Mouse (Mus musculus): ENCODE data around the gene Gm2a. TPM values are rescaled to one million over a fixed set of nuclear protein-coding genes. Genes with fewer than 3 reads are reported as not detected.

Gm2a gene
- polyA plus RNA-seq (2012; ENCODE audit: insufficient read depth, insufficient read length, missing spikeins): 216 and 231 TPM in 2 replicates

GRCm38 (mm10) chr11:55097463-55098188 lies at the start of gene Gm2a:
Gm2a (plus strand) TSS chr11:55098115.
- TF ChIP-seq CTCF (IDR thresholded peaks at IDR 0.05; ENCODE audit: low read depth, low read length): no peak
- peak within 1 kb of the TSS; percentile 71 for H3K27ac ChIP-seq (ENCODE audit: insufficient read depth, low read depth, low read length)
- H3K4me1 ChIP-seq (ENCODE audit: control insufficient read depth, insufficient read depth, low read length): peaks cover 36% of the 10 kb centered on the region
- H3K4me3 ChIP-seq (ENCODE audit: insufficient read depth, low read length): peak within 1 kb of the TSS; percentile 82

GRCm38 (mm10) chr11:55050837-55051510 lies 46.9 kb upstream of the Gm2a start:
- H3K4me3 ChIP-seq (ENCODE audit: insufficient read depth, low read length): no peak overlapping the region
- TF ChIP-seq CTCF (IDR thresholded peaks at IDR 0.05; ENCODE audit: low read depth, low read length): no peak
- no peak for TF ChIP-seq POLR2A (IDR thresholded peaks at IDR 0.05; ENCODE audit: borderline replicate concordance, low read depth, low read length)
- peaks cover 6% of the 10 kb centered on the region; the same call in 1 of the 2 replicates for H3K4me1 ChIP-seq (ENCODE audit: control insufficient read depth, insufficient read depth, low read length)
- no peak overlapping the region for H3K27ac ChIP-seq (ENCODE audit: insufficient read depth, low read depth, low read length)

DNA sequence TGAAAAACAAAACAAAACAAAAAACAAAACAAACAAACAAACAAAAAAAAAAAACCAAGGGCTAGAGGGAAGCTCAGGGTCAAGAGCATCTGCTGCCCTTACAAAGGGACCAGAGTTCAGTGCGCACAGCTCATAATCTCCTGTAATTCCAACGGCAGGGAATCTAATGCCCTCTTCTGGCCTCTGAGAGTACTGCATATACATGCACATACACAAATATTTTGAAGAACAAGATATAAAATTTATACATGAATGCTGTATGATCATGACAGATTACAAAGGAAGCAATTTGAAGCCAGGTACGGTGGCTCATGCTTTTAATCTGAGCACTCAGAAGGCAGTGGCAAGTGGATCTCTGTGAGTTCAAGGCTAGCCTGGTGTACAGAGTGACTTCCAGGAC lies 40.4 kb upstream of the Gm2a start:
- Histone ChIP-seq H3K4me3 (ENCODE audit: insufficient read depth, low read length) (no peak overlapping the region), H3K4me1 (ENCODE audit: control insufficient read depth, insufficient read depth, low read length) (no peaks in the 10 kb centered on the region), H3K27ac (ENCODE audit: insufficient read depth, low read depth, low read length) (no peak overlapping the region)
- TF ChIP-seq POLR2A (IDR thresholded peaks at IDR 0.05; ENCODE audit: borderline replicate concordance, low read depth, low read length) (no peak), CTCF (IDR thresholded peaks at IDR 0.05; ENCODE audit: low read depth, low read length) (no peak)

- TF ChIP-seq POLR2A (IDR thresholded peaks at IDR 0.05; ENCODE audit: borderline replicate concordance, low read depth, low read length) (no peak), CTCF (IDR thresholded peaks at IDR 0.05; ENCODE audit: low read depth, low read length) (no peak)
- Histone ChIP-seq H3K4me3 (ENCODE audit: insufficient read depth, low read length) (no peak overlapping the region), H3K4me1 (ENCODE audit: control insufficient read depth, insufficient read depth, low read length) (no peaks in the 10 kb centered on the region), H3K27ac (ENCODE audit: insufficient read depth, low read depth, low read length) (no peak overlapping the region)
Observed at GRCm38 (mm10) chr11:55060802-55061201, 37.1 kb upstream of the Gm2a start.

GRCm38 (mm10) chr11:55062856-55063255 lies 35.1 kb upstream of the Gm2a start:
- no peak for TF ChIP-seq POLR2A (IDR thresholded peaks at IDR 0.05; ENCODE audit: borderline replicate concordance, low read depth, low read length)
- no peak for TF ChIP-seq CTCF (IDR thresholded peaks at IDR 0.05; ENCODE audit: low read depth, low read length)
- no peak overlapping the region for H3K4me3 ChIP-seq (ENCODE audit: insufficient read depth, low read length)
- H3K4me1 ChIP-seq (ENCODE audit: control insufficient read depth, insufficient read depth, low read length): no peaks in the 10 kb centered on the region
- no peak overlapping the region for H3K27ac ChIP-seq (ENCODE audit: insufficient read depth, low read depth, low read length)

- no peaks in the 10 kb centered on the region for H3K4me1 ChIP-seq (ENCODE audit: control insufficient read depth, insufficient read depth, low read length)
- no peak overlapping the region for H3K4me3 ChIP-seq (ENCODE audit: insufficient read depth, low read length)
- no peak overlapping the region for H3K27ac ChIP-seq (ENCODE audit: insufficient read depth, low read depth, low read length)
- no peak for TF ChIP-seq CTCF (IDR thresholded peaks at IDR 0.05; ENCODE audit: low read depth, low read length)
Observed at GRCm38 (mm10) chr11:55066921-55067320, 31.0 kb upstream of the Gm2a start.

DNA sequence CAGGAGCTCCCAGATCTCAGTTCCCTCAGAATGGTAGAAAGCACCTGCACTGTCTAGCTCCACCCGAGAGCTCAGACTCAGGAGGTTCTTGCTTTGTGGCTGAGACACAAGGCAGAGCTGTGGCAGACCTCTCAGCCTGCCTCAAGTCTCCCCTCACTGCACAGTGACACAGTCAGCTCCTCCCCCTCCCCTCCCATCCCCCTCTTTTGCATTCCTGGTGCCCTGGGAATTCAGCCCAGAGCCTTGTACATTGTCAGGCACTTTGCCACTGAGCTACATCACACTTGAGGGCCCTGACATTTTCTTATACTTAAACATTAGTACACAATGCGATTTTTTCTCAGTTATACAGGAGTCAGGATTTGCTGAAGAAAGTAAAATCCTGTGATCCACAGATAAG lies 28.9 kb upstream of the Gm2a start:
- Histone ChIP-seq H3K4me1 (ENCODE audit: control insufficient read depth, insufficient read depth, low read length) (no peaks in the 10 kb centered on the region), H3K4me3 (ENCODE audit: insufficient read depth, low read length) (no peak overlapping the region), H3K27ac (ENCODE audit: insufficient read depth, low read depth, low read length) (no peak overlapping the region)
- no peak for TF ChIP-seq CTCF (IDR thresholded peaks at IDR 0.05; ENCODE audit: low read depth, low read length)
- TF ChIP-seq POLR2A (IDR thresholded peaks at IDR 0.05; ENCODE audit: borderline replicate concordance, low read depth, low read length): no peak

DNA sequence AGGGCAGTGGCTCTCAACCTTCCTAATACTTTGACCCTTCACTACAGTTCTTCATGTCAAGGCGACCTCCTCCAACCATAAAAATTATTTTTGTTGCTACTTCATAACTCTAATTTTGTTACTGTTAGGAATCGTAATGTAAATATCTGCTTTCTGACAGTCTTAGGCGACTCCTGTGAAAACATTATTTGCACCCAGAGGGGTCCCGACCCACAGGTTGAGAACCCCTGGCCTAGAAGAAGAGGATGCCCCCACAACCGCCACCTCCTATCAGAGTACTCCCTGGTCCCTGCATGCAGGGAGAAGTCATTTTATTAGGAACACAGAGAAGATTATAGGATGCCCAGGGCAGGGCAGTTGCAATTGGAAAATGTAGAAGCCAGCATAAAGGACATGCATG lies 26.6 kb upstream of the Gm2a start:
- Histone ChIP-seq H3K4me3 (ENCODE audit: insufficient read depth, low read length) (no peak overlapping the region), H3K4me1 (ENCODE audit: control insufficient read depth, insufficient read depth, low read length) (peaks cover 2% of the 10 kb centered on the region), H3K27ac (ENCODE audit: insufficient read depth, low read depth, low read length) (no peak overlapping the region)
- TF ChIP-seq CTCF (IDR thresholded peaks at IDR 0.05; ENCODE audit: low read depth, low read length) (no peak), POLR2A (IDR thresholded peaks at IDR 0.05; ENCODE audit: borderline replicate concordance, low read depth, low read length) (no peak)

DNA sequence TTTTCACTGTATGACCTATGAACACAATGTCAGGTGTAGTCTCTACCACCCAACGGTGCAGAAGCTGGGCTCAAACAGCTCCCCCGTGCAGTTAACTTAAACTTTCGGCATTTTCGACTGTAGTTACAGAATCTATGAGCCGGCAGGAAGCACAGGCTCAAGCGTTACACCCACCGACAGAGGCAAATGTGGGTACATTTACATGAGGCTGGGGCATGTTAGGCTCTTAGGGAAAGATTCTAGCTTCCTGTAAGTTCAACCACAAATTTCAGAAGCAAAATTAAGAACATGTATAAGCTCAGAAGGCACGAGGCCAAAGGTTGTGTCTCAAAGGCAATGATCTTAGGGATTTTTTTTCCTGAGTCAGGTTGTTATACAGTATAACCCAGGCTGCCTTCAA lies 25.4 kb upstream of the Gm2a start:
- no peak for TF ChIP-seq CTCF (IDR thresholded peaks at IDR 0.05; ENCODE audit: low read depth, low read length)
- TF ChIP-seq POLR2A (IDR thresholded peaks at IDR 0.05; ENCODE audit: borderline replicate concordance, low read depth, low read length): no peak
- no peak overlapping the region for H3K27ac ChIP-seq (ENCODE audit: insufficient read depth, low read depth, low read length)
- peaks cover 11% of the 10 kb centered on the region for H3K4me1 ChIP-seq (ENCODE audit: control insufficient read depth, insufficient read depth, low read length)
- no peak overlapping the region for H3K4me3 ChIP-seq (ENCODE audit: insufficient read depth, low read length)

DNA sequence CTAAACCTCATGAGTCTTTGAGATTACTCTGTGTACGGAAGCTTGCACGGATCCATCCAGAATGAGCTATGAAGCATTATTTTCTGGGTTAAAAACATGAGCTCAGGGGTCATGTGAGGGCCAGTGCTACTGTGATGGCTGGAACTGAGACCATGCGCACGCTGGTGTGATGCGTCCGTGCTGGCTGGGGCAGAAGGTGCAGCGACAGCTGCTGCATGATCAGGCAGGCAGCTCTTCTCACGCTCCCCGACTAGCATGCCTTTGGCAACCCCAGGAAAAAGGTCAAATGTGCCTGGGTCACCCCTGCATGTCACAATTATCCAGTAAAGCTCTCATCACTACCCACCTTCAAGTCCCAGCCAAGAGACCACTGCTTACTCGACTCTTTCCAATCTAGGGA lies 24.7 kb upstream of the Gm2a start:
- Histone ChIP-seq H3K4me3 (ENCODE audit: insufficient read depth, low read length) (no peak overlapping the region), H3K27ac (ENCODE audit: insufficient read depth, low read depth, low read length) (no peak overlapping the region), H3K4me1 (ENCODE audit: control insufficient read depth, insufficient read depth, low read length) (peaks cover 11% of the 10 kb centered on the region)
- TF ChIP-seq POLR2A (IDR thresholded peaks at IDR 0.05; ENCODE audit: borderline replicate concordance, low read depth, low read length) (no peak), CTCF (IDR thresholded peaks at IDR 0.05; ENCODE audit: low read depth, low read length) (no peak)

Data from bone marrow macrophage, adult 2 months (primary cell).